Mouse (Mus musculus): ENCODE results near the gene Litaf. TPM values are rescaled to one million over a fixed set of nuclear protein-coding genes. Genes with fewer than 3 reads are reported as not detected.
A peak's percentile ranks its signal among the peaks of the same experiment; 100 is the strongest.

Gene Litaf
- total and polyA plus RNA-seq, 3 experiments = 97.5 to 178 (median 154) TPM

- H3K9me3 ChIP-seq (replicated peaks; ENCODE audit: low read length) = no peaks in the 10 kb centered on the region
- H3K27me3 ChIP-seq (replicated peaks) = no peaks in the 10 kb centered on the region
- peak overlapping the region; percentile 47 for H3K9ac ChIP-seq (ENCODE audit: insufficient read depth, low read depth)
- 0 out of 2 replicates have a peak, but pooled peaks have one; percentile 56 for TF ChIP-seq KAT2A (IDR thresholded peaks at IDR 0.05; ENCODE audit: insufficient replicate concordance, low read length)
- no peak for TF ChIP-seq ZC3H11A (IDR thresholded peaks at IDR 0.05; ENCODE audit: low read depth, low read length)
- TF ChIP-seq POLR2AphosphoS2 (IDR thresholded peaks at IDR 0.05; ENCODE audit: low read depth, low read length) = no peak
- no peak for TF ChIP-seq PAX5 (IDR thresholded peaks at IDR 0.05; ENCODE audit: low read length)
- TF ChIP-seq HCFC1 (IDR thresholded peaks at IDR 0.05; ENCODE audit: low read depth, low read length) = peak; percentile 39
- peak; percentile 96 for TF ChIP-seq SIN3A (IDR thresholded peaks at IDR 0.05; ENCODE audit: low read length)
- TF ChIP-seq USF2 (conservative IDR thresholded peaks at IDR 0.05; ENCODE audit: low read depth, low read length) = no peak
- TF ChIP-seq MAZ (IDR thresholded peaks at IDR 0.05; ENCODE audit: low read depth, low read length) = peak; percentile 76
- TF ChIP-seq JUN (IDR thresholded peaks at IDR 0.05; ENCODE audit: insufficient read depth, low read depth, low read length) = peak; percentile 91
- no peak for TF ChIP-seq TBP (conservative IDR thresholded peaks at IDR 0.05; ENCODE audit: low read depth, low read length)
- no peak for TF ChIP-seq E2F4 (IDR thresholded peaks at IDR 0.05; ENCODE audit: insufficient replicate concordance, low read depth, low read length)
- TF ChIP-seq EP300 (IDR thresholded peaks at IDR 0.05; ENCODE audit: low read length) = peak; percentile 97
- TF ChIP-seq GABPA (IDR thresholded peaks at IDR 0.05; ENCODE audit: insufficient replicate concordance, low read depth, low read length) = no peak
- peak; percentile 87 for TF ChIP-seq CHD1 (IDR thresholded peaks at IDR 0.05; ENCODE audit: low read depth, low read length)
- TF ChIP-seq MAFK (IDR thresholded peaks at IDR 0.05; ENCODE audit: insufficient replicate concordance, low read length) = peak; percentile 75
- TF ChIP-seq TCF12 (IDR thresholded peaks at IDR 0.05; ENCODE audit: low read depth, low read length) = peak; percentile 94
- TF ChIP-seq MYC (IDR thresholded peaks at IDR 0.05; ENCODE audit: low read depth, low read length) = peak; percentile 70; the same call in 1 of the 2 replicates
- TF ChIP-seq UBTF (IDR thresholded peaks at IDR 0.05; ENCODE audit: low read depth, low read length) = no peak
- TF ChIP-seq ZKSCAN1 (IDR thresholded peaks at IDR 0.05; ENCODE audit: borderline replicate concordance, low read depth, low read length) = no peak
- peak; percentile 72; the same call in 1 of the 2 replicates for TF ChIP-seq MEF2A (IDR thresholded peaks at IDR 0.05; ENCODE audit: borderline replicate concordance, low read depth, low read length)
- no peak for TF ChIP-seq POLR2A (IDR thresholded peaks at IDR 0.05; ENCODE audit: low read depth, low read length)
- no peak for TF ChIP-seq USF1 (IDR thresholded peaks at IDR 0.05; ENCODE audit: low read depth, low read length)
- peak; percentile 45; the same call in 1 of the 2 replicates for TF ChIP-seq ZNF384 (IDR thresholded peaks at IDR 0.05; ENCODE audit: low read depth, low read length)
- TF ChIP-seq CTCF (conservative IDR thresholded peaks at IDR 0.05 in 1 of 2, IDR thresholded peaks at IDR 0.05 in 1 of 2; ENCODE audit: low read depth in 2 of 2, low read length in 2 of 2) = no peak
- TF ChIP-seq NELFE (IDR thresholded peaks at IDR 0.05; ENCODE audit: low read depth, low read length) = no peak; the same call in 1 of the 2 replicates
- TF ChIP-seq NRF1 (IDR thresholded peaks at IDR 0.05; ENCODE audit: low read depth, low read length) = 0 out of 2 replicates have a peak, but pooled peaks have one; percentile 35
- TF ChIP-seq MAX (IDR thresholded peaks at IDR 0.05; ENCODE audit: low read length) = peak; percentile 42; the same call in 1 of the 2 replicates
- peak; percentile 22 for TF ChIP-seq SMC3 (IDR thresholded peaks at IDR 0.05; ENCODE audit: low read depth, low read length)
- peak; percentile 78 for TF ChIP-seq BHLHE40 (IDR thresholded peaks at IDR 0.05; ENCODE audit: low read depth, low read length)
- peak; percentile 90 for TF ChIP-seq IRF4 (IDR thresholded peaks at IDR 0.05; ENCODE audit: low read depth, low read length)
- TF ChIP-seq MXI1 (IDR thresholded peaks at IDR 0.05; ENCODE audit: low read depth, low read length) = peak; percentile 61
- TF ChIP-seq CHD2 (IDR thresholded peaks at IDR 0.05; ENCODE audit: low read length) = 0 out of 2 replicates have a peak, but pooled peaks have one; percentile 62
- peak; percentile 99 for TF ChIP-seq ETS1 (conservative IDR thresholded peaks at IDR 0.05; ENCODE audit: low read depth, low read length)
- TF ChIP-seq ZMIZ1 (IDR thresholded peaks at IDR 0.05; ENCODE audit: low read depth, low read length) = 0 out of 2 replicates have a peak, but pooled peaks have one; percentile 75
- peak; percentile 86 for TF ChIP-seq JUND (conservative IDR thresholded peaks at IDR 0.05; ENCODE audit: low read depth, low read length)
- peak; percentile 60; the same call in 1 of the 2 replicates for TF ChIP-seq RCOR1 (conservative IDR thresholded peaks at IDR 0.05; ENCODE audit: low read depth, low read length)
- TF ChIP-seq ELF1 (IDR thresholded peaks at IDR 0.05; ENCODE audit: low read depth, low read length) = peak; percentile 72
- TF ChIP-seq RAD21 (IDR thresholded peaks at IDR 0.05; ENCODE audit: low read depth, low read length) = no peak
- peak overlapping the region; percentile 95 for H3K27ac ChIP-seq (ENCODE audit: insufficient read depth, low read depth)
- in situ Hi-C loops (cut with MboI; ENCODE audit: low pct_ligation_motif_present, low pct_unique_long_range_greater_than_20kb, low sequenced_read_pairs) (no loop called here), dilution Hi-C loops (cut with MboI; ENCODE audit: extremely low pct_ligation_motif_present, extremely low pct_unique_long_range_greater_than_20kb, low sequenced_read_pairs) (no loop called here)
- H3K4me2 ChIP-seq (ENCODE audit: insufficient read depth, low read depth, poor library complexity, severe bottlenecking) = peak overlapping the region; percentile 79
- H3K4me1 ChIP-seq (ENCODE audit: control insufficient read depth in 1 of 2, insufficient read depth in 2 of 2) = peaks cover 61 to 97% of the 10 kb centered on the region in 2 experiments
- H3K4me3 ChIP-seq (replicated peaks in 1 of 3; ENCODE audit: low read depth in 2 of 3, low read length in 2 of 3, poor library complexity in 1 of 3) = peak overlapping the region in 1 of 3 experiments; percentile 9
- peaks cover 11 to 73% of the 10 kb centered on the region in 2 experiments for H3K36me3 ChIP-seq (replicated peaks in 1 of 2; ENCODE audit: control insufficient read depth in 1 of 2, insufficient read depth in 1 of 2, low read length in 1 of 2)
- DNase-seq (ENCODE audit: extremely low read depth) = peak; percentile 90
- peaks cover 92% of the 10 kb centered on the region for H3K79me2 ChIP-seq (replicated peaks; ENCODE audit: control insufficient read depth, extremely low read depth, insufficient read depth, poor library complexity, severe bottlenecking)
Measured at GRCm38 (mm10) chr16:10979064-10979803, 86.7 kb downstream of the Litaf start.
